Mouse (Mus musculus) heart, postnatal 0 days (tissue): ENCODE measurements around the gene Phf24. TPM values are rescaled to one million over a fixed set of nuclear protein-coding genes. Genes with fewer than 3 reads are reported as not detected.

Source experiments
- ATAC-seq: fragments of 200-750 bp; cut with Nextera tagmentation; 2 replicates; pipeline ENCODE4 v1.8.0; 2017; ENCODE audit warnings: low read depth, moderate number of reproducible peaks, moderate library complexity; ENCODE audit not compliant: insufficient read depth
- DNase-seq: peaks from one replicate; pipeline ENCODE4 v3.0.0-alpha.2; 2016; ENCODE audit warnings: low spot score
- H3K27ac ChIP-seq: fragments of 300-500 bp; sonication (generic); 2 replicates; pipeline ENCODE4 v1.5.1; 2014; ENCODE audit warnings: low read depth, mild to moderate bottlenecking
- H3K27me3 ChIP-seq: fragments of 300-500 bp; sonication (generic); 2 replicates; pipeline ENCODE4 v1.6.1; 2014; ENCODE audit warnings: low read length, mixed read lengths; ENCODE audit not compliant: control insufficient read depth, insufficient read depth
- H3K36me3 ChIP-seq: fragments of 300-500 bp; sonication (generic); replicated peaks from 2 replicates; pipeline ENCODE4 v1.6.1; 2014; ENCODE audit warnings: low read length, mixed read lengths; ENCODE audit not compliant: control insufficient read depth, insufficient read depth
- H3K4me1 ChIP-seq: fragments of 300-500 bp; sonication (generic); 2 replicates; pipeline ENCODE4 v1.6.1; 2014; ENCODE audit warnings: antibody characterized with exemption; ENCODE audit not compliant: control insufficient read depth, insufficient read depth
- H3K4me2 ChIP-seq: fragments of 300-500 bp; sonication (generic); 2 replicates; pipeline ENCODE4 v1.6.1; 2014; ENCODE audit warnings: low read depth, mild to moderate bottlenecking, low read length, moderate library complexity
- H3K4me3 ChIP-seq: fragments of 300-500 bp; sonication (generic); 2 replicates; pipeline ENCODE4 v1.5.1; 2014; ENCODE audit warnings: low read depth, low read length
- H3K9ac ChIP-seq: fragments of 300-500 bp; sonication (generic); replicated peaks from 2 replicates; pipeline ENCODE4 v1.6.1; 2014; ENCODE audit warnings: low read depth, low read length, mixed read lengths
- H3K9me3 ChIP-seq: fragments of 300-500 bp; sonication (generic); replicated peaks from 2 replicates; pipeline ENCODE4 v1.6.1; 2016; ENCODE audit warnings: low read length; ENCODE audit not compliant: control insufficient read depth
- CTCF ChIP-seq: IDR thresholded peaks from 2 replicates; pipeline ENCODE4 v1.5.1; 2016; ENCODE audit warnings: antibody characterized with exemption, control low read depth, low read depth
- EP300 ChIP-seq: IDR thresholded peaks from 2 replicates; pipeline ENCODE4 v1.6.1; 2016; ENCODE audit warnings: antibody characterized with exemption, low read depth
- WGBS: fragments of 180-500 bp; shearing (Covaris S2); extraction: QIAGEN DNeasy Blood & Tissue Kit; methylation state at CpG from one replicate; pipeline ENCODE4 v1.1.7; 2014; 5-methylcytosine and 5-hydroxymethylcytosine counted together
- polyA plus RNA-seq: library from polyadenylated mRNA; unstranded; fragments of >200 nt; fragmentation: Nextera tagmentation; extraction: Ambion mirVana; gene quantifications from 2 replicates; pipeline ENCODE4 v1.2.1, GENCODE M21; 2015
- total RNA-seq: library from RNA; depleted of rRNA; stranded (reverse); fragments of >200 nt; gene quantifications from 2 replicates; pipeline ENCODE4 v1.2.3, GENCODE M21; 2014; ENCODE audit warnings: low replicate concordance

Phf24 gene
- total and polyA plus RNA-seq, 2 experiments from 2014 or later: 4.1 to 5.0 TPM

DNA sequence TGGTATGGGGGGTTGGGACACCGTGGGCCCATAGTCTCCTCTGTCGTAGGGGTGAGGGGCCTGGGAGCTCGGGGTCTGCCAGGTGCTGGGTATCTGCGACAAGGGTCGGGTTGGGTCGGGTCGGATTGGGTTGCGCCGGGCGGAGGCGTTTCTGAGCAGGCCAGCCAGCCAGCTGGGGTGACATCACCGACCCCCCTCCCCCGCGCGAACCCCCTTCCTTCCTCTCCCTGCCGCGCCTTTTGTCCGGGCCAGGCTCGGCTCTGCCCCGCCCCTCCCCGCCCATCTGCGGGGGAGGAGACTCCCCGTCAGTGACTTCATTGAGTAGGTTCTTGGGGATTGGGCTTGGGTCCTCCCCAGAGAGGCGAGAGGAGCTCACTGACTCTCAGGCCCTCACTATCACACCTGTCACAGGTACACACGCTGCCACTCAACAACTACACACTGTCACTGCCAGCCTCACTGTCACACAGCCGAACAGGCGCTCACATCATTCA is 33.7 kb downstream of the Phf24 start:
- DNase-seq: peak; percentile 95
- 2% methylated on average over 14 of the region's 27 CpGs for WGBS
- H3K27me3 ChIP-seq: no peaks in the 10 kb centered on the region
- TF ChIP-seq CTCF: no peak
- TF ChIP-seq EP300: no peak; the same call in 1 of the 2 replicates
- ATAC-seq: peak; percentile 59
- H3K9me3 ChIP-seq: no peaks in the 10 kb centered on the region
- peak overlapping the region; percentile 82 for H3K4me3 ChIP-seq
- peak overlapping the region; percentile 96 for H3K9ac ChIP-seq
- H3K27ac ChIP-seq: peak overlapping the region; percentile 100
- peaks cover 3% of the 10 kb centered on the region; the same call in 1 of the 2 replicates for H3K36me3 ChIP-seq
- H3K4me1 ChIP-seq: peaks cover 28% of the 10 kb centered on the region
- peak overlapping the region; percentile 87 for H3K4me2 ChIP-seq

DNA sequence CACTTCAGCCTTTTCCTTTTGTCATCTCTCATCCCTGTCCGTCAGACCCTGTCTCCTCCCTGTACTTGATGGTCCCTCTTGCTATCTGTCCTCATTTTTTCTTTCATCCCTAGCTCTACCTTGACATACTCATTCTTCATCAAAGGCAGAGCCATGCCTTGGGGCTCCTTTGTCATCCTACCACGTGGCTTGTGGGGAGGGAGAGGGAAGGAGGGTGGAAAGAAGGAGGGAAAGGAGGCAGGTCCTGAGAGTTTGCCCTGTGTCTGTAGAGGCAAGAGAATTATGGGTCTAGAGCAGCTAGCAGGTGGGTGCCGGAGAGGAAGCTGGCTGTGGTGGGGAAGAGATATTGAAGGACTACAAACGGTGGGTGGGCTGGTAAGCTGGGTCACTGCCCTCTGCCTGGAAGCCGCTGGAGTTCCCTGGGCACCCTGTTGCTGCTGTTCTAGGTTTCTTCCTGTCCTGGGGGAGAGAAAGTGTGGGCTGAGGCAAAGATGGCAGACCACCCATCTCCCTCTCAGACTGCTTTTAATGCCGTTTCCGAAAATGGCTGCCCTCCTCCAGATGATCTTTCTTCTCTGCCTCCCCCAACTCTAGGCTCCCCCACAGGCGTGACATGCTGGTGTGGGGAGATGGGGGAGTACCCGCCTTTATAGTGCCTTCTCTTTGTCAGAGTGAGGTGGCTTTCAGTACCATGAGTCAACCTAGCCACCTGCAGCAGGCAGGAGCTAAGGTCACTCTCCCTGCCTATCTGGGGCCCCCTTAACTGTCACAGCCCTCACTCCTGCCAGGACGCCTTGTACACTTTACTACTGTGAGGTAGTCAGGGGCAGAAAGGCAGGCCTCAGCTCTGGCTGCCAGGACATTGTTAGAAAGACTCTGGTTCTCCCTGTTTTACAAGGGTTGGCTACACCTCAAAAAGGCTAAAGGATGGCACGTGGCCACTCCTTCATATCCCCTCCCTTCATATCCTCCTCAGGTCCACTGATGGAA is 35.0 kb downstream of the Phf24 start:
- DNase-seq: no peak
- 49% methylated on average over 11 of the region's 11 CpGs for WGBS
- Histone ChIP-seq H3K9ac (peak overlapping the region; percentile 96), H3K9me3 (no peaks in the 10 kb centered on the region), H3K4me3 (peak overlapping the region; percentile 82), H3K27me3 (no peaks in the 10 kb centered on the region), H3K27ac (peak overlapping the region; percentile 100), H3K36me3 (peaks cover 15% of the 10 kb centered on the region), H3K4me2 (peak overlapping the region; percentile 87), H3K4me1 (peaks cover 30% of the 10 kb centered on the region)
- no peak for TF ChIP-seq CTCF
- TF ChIP-seq EP300: no peak
- no peak for ATAC-seq

DNA sequence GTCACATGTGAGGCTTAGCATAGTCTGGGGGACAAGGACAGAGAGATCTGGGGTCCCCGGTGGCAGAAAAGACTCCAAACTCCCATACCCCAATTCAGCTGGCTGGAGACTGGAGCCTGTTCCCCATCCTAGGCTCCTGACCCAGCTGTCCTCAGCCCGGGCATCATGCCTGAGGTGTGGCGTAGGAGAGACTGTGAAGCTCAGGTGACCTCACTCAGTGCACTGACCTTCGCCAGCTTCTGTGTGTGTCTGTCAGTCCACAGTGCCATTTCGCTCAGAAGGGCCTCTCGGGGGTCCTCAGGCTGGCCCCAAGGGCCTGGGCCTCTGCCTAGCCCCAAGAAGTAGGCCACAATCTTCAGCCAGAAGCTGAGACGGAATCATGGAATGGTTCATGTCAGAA is 36.1 kb downstream of the Phf24 start:
- Histone ChIP-seq H3K4me2 (no peak overlapping the region; the same call in 1 of the 2 replicates), H3K9ac (peak overlapping the region; percentile 96; the same call in 1 of the 2 replicates), H3K27ac (peak overlapping the region; percentile 100), H3K27me3 (no peaks in the 10 kb centered on the region), H3K4me1 (peaks cover 30% of the 10 kb centered on the region), H3K36me3 (peaks cover 26% of the 10 kb centered on the region), H3K4me3 (no peak overlapping the region), H3K9me3 (no peaks in the 10 kb centered on the region)
- WGBS: 75% methylated on average over 7 of the region's 7 CpGs
- TF ChIP-seq CTCF: no peak
- no peak for TF ChIP-seq EP300
- DNase-seq (no peak), ATAC-seq (no peak)

DNA sequence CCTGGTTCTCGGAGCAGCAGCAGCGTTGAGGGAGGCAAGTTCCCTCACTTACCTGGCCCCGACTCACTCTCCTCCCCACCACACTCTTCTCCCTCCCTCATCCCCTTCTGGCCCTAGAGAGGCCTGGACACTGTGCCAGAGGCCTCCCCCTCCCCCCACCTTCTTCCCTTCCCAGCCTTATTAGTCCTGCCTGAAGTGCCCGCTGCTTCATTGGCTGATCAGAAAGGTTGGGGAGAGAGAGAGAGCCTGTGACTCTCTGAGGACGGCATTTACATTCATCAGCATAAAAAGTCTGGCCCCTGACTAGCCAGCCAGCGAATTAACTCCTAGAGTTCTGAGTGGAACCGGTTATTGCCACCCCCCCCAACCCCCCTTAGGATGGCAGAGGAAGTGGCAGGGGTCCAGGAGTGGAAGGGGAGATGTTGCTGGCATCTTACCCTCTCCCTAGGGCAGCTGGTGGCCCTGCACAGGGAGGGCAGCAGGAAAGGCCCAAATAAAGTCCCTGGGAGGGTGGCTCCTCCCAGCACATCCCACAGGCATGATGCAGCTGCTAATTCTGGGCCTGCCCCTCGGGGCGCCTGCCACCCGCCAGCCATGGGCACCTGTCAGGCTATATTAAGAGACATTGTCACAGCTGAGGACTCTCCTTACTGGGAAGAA is 37.1 kb downstream of the Phf24 start:
- peak; percentile 92 for DNase-seq
- H3K4me1 ChIP-seq: peaks cover 30% of the 10 kb centered on the region
- ATAC-seq: peak; percentile 72
- no peaks in the 10 kb centered on the region for H3K27me3 ChIP-seq
- H3K9ac ChIP-seq: peak overlapping the region; percentile 48
- TF ChIP-seq EP300 (peak; percentile 74), CTCF (no peak)
- no peaks in the 10 kb centered on the region for H3K9me3 ChIP-seq
- H3K27ac ChIP-seq: peak overlapping the region; percentile 100
- H3K4me2 ChIP-seq: peak overlapping the region; percentile 32
- WGBS: 18% methylated on average over 10 of the region's 10 CpGs
- no peak overlapping the region for H3K4me3 ChIP-seq
- H3K36me3 ChIP-seq: peaks cover 33% of the 10 kb centered on the region

DNA sequence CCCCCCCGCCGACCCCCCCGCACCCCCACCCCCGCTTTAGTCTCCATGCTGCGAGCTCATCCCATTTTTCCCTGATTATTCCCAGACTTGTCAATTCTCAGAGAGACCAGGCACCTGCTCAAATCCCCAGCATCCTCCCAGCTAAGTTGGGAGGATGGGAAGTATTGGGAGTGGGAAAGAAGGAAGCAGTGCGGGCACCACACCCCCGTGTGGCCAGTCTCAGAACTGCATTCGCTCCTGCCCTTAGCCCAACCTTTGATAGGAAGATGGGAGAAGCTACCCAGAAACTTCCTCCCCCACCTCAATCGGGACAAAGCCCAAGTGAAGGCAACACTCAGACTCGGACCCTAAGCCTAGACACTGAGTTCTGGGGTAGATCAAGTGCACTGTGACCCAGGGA is 37.8 kb downstream of the Phf24 start:
- Histone ChIP-seq H3K9ac (no peak overlapping the region; the same call in 1 of the 2 replicates), H3K4me1 (peaks cover 31% of the 10 kb centered on the region), H3K27me3 (no peaks in the 10 kb centered on the region), H3K4me3 (no peak overlapping the region), H3K4me2 (peak overlapping the region; percentile 22; the same call in 1 of the 2 replicates), H3K36me3 (peaks cover 33% of the 10 kb centered on the region), H3K9me3 (no peaks in the 10 kb centered on the region), H3K27ac (peak overlapping the region; percentile 100)
- ATAC-seq (no peak), DNase-seq (peak; percentile 85)
- WGBS: 6% methylated on average over 9 of the region's 10 CpGs
- peak; percentile 89 for TF ChIP-seq CTCF
- no peak for TF ChIP-seq EP300
